Mouse (Mus musculus): ENCODE measurements around the gene Grm4.

- no peak for TF ChIP-seq POLR2AphosphoS2 (IDR thresholded peaks at IDR 0.05; ENCODE audit: low read depth, low read length)
- peak in 1 of 2 experiments; percentile 21; a peak in 2 of 4 replicates for TF ChIP-seq CTCF (conservative IDR thresholded peaks at IDR 0.05 in 1 of 2, IDR thresholded peaks at IDR 0.05 in 1 of 2; ENCODE audit: low read depth in 2 of 2, low read length in 2 of 2)
- no peak for TF ChIP-seq CHD2 (IDR thresholded peaks at IDR 0.05; ENCODE audit: low read length)
- TF ChIP-seq JUND (conservative IDR thresholded peaks at IDR 0.05; ENCODE audit: low read depth, low read length) = no peak
These were observed 7.1 kb downstream of the Grm4 start for GRCm38 (mm10) chr17:27513916-27514762.

All from CH12.LX (cell line).